Mouse (Mus musculus) limb, embryonic 12.5 days (tissue): ENCODE results near the gene Rpgr. TPM values are rescaled to one million over a fixed set of nuclear protein-coding genes. Genes with fewer than 3 reads are reported as not detected.

ENCODE experiments used
- ATAC-seq: fragments of 200-750 bp; cut with Nextera tagmentation; 2 replicates; pipeline ENCODE4 v1.8.0; 2017; ENCODE audit warnings: low read depth, moderate TSS enrichment; ENCODE audit not compliant: insufficient number of reproducible peaks, insufficient read depth, low FRiP score, low TSS enrichment
- H3K27ac ChIP-seq: fragments of 300-500 bp; sonication (generic); 2 replicates; pipeline ENCODE4 v1.5.1; 2016; ENCODE audit warnings: mild to moderate bottlenecking, moderate library complexity
- H3K27me3 ChIP-seq: fragments of 300-500 bp; sonication (generic); 2 replicates; pipeline ENCODE4 v1.6.1; 2016; ENCODE audit warnings: mild to moderate bottlenecking, moderate library complexity
- H3K36me3 ChIP-seq: fragments of 300-500 bp; sonication (generic); 2 replicates; pipeline ENCODE4 v1.6.1; 2016; ENCODE audit warnings: mild to moderate bottlenecking, moderate library complexity
- H3K4me1 ChIP-seq: fragments of 300-500 bp; sonication (generic); replicated peaks from 2 replicates; pipeline ENCODE4 v1.6.1; 2016
- H3K4me2 ChIP-seq: fragments of 300-500 bp; sonication (generic); 2 replicates; pipeline ENCODE4 v1.6.1; 2016; ENCODE audit warnings: mild to moderate bottlenecking, moderate library complexity
- H3K4me3 ChIP-seq: fragments of 300-500 bp; sonication (generic); replicated peaks from 2 replicates; pipeline ENCODE4 v1.5.1; 2016; ENCODE audit warnings: mild to moderate bottlenecking
- H3K9ac ChIP-seq: fragments of 300-500 bp; sonication (generic); replicated peaks from 2 replicates; pipeline ENCODE4 v1.6.1; 2016; ENCODE audit warnings: mild to moderate bottlenecking, moderate library complexity
- H3K9me3 ChIP-seq: fragments of 300-500 bp; sonication (generic); 2 replicates; pipeline ENCODE4 v1.6.1; 2016; ENCODE audit warnings: mild to moderate bottlenecking, moderate library complexity
- WGBS: fragments of 180-500 bp; shearing (Covaris S2); methylation state at CpG from one replicate; pipeline ENCODE4 v1.1.7; 2016; 5-methylcytosine and 5-hydroxymethylcytosine counted together
- polyA plus RNA-seq: library from polyadenylated mRNA; unstranded; fragments of >200 nt; fragmentation: Nextera tagmentation; extraction: Ambion mirVana; gene quantifications from 2 replicates; pipeline ENCODE4 v1.2.1, GENCODE M21; 2016

The Rpgr gene
- polyA plus RNA-seq: 25.5 and 28.5 TPM in 2 replicates

DNA sequence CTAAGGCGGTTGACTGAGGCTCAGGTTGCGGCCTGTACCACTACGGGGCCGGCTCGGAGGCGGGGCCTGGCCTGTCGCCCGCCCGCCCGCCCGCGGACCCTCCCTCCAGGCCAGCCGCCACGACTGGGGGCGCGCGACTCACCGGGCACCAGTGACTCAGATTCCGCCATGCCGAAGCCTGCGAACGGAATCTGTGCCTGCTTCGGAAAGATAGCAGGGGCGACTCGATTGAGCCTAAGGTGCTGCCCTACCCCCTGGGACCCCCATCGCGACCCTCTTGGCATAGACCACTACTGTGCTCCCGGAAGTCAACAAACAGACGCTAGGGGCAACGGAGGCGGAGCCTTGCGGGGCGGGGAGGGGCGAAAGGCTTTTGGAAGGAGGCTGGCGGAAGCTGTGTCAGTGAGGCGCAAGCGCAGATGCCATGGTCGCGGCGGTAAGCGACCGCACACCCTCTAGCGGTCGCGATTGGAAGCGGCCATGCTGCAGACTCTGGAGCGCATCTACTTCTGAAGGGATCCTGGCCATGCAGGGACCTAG is at the start of gene Rpgr:
Gene Rpgr (minus strand): TSS at position 511 of the 540 bp plus-strand sequence.
- peak within 1 kb of the TSS; percentile 78; the same call in 1 of the 2 replicates for H3K27ac ChIP-seq
- peak within 1 kb of the TSS; percentile 50 for H3K4me2 ChIP-seq
- no peaks in the 10 kb centered on the region for H3K36me3 ChIP-seq
- no peaks in the 10 kb centered on the region for H3K9me3 ChIP-seq
- no peaks in the 10 kb centered on the region for H3K4me1 ChIP-seq
- H3K4me3 ChIP-seq: peak within 1 kb of the TSS; percentile 48
- H3K9ac ChIP-seq: peak within 1 kb of the TSS; percentile 52
- 12% methylated on average over 44 of the region's 47 CpGs for WGBS
- H3K27me3 ChIP-seq: no peaks in the 10 kb centered on the region
- peak; percentile 98 for ATAC-seq

DNA sequence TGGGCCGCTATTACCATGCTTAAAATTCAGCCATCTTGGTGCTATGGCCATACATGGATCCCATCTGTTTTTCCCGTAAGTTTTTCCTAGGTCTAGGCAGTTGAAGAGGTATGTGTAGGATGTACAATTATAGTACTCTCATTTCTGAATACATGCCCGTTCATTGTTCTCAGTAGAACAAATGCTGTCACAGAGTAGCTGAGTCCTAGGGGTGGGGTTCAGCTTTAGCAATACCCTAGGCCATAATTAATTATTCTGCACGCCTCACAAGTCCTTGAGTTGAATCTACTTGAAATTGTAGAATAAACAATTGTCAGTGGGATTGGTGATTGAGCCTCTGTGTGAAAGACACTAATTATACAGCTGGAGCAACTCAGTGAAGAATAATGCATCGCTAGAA is 41.5 kb upstream of the Rpgr start:
- 86% methylated on average over 5 of the region's 5 CpGs for WGBS

DNA sequence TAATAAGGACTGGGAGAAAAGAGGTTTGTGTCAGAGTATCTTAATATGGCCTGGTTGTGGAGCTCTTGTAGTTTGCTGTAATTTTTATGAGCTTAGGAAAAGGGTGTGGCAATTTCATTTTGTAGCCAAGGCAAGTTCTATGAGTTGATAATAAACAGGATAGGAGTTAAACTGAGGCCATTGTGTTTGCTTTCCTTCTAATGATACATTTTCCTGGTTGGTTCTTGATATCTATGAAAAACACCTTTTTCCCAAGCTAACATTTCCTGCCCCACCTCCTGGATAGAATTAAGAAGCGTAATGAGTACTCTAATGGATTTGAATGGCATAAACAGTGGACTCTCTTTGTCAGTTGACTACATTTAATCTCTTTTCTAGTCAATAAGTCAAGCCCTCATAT is 41.1 kb upstream of the Rpgr start:
- H3K4me3 ChIP-seq: no peak overlapping the region
- H3K27ac ChIP-seq: no peak overlapping the region
- no peaks in the 10 kb centered on the region for H3K4me1 ChIP-seq
- no peak for ATAC-seq
- no peak overlapping the region for H3K9ac ChIP-seq
- H3K27me3 ChIP-seq: no peaks in the 10 kb centered on the region
- H3K9me3 ChIP-seq: no peaks in the 10 kb centered on the region
- no peak overlapping the region for H3K4me2 ChIP-seq
- WGBS: 73% methylated on average over 1 of the region's 1 CpGs
- H3K36me3 ChIP-seq: no peaks in the 10 kb centered on the region

More for the DNA sequence above, 41.5 kb upstream of the Rpgr start:
- H3K9ac ChIP-seq: no peak overlapping the region
- no peak overlapping the region for H3K4me2 ChIP-seq
- H3K4me3 ChIP-seq: no peak overlapping the region
- no peak overlapping the region for H3K27ac ChIP-seq
- no peak for ATAC-seq
- H3K9me3 ChIP-seq: no peaks in the 10 kb centered on the region
- H3K27me3 ChIP-seq: no peaks in the 10 kb centered on the region
- no peaks in the 10 kb centered on the region for H3K4me1 ChIP-seq
- no peaks in the 10 kb centered on the region for H3K36me3 ChIP-seq

DNA sequence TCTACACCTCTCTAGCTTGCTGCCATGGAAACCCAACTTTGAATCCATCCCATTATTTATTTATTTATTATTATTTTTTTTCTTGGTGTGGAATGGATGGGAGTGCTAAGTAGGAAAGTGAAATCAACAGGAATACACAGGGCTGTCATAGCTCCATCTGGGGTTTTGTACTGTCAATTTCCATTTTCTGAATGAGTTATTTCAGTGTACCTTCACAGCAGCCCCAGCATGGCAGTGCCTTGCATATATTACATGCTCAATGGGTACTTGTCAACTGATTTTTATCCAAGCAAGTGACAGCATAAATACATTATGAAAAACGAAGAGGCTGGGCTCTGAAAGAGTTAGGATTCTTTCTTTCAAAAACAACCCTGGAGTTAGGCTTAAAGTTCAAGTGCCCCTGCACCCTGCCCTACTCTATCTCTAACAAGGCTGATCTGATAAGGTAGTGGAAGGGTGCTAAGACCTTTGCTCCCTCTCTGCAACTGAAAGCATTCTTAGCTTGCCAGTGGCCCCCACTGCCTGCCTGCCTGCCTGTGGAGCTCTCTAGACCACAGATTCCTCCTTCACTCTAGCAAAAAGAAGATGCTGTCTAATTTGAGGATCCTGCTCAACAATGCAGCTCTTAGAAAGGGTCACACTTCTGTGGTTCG is 35.3 kb upstream of the Rpgr start, which contains the start of gene Otc:
Gene Otc (plus strand): TSS at position 454 of the 653 bp plus-strand sequence.
- Histone ChIP-seq H3K4me1 (no peaks in the 10 kb centered on the region), H3K9ac (no peak within 1 kb of the TSS), H3K4me3 (no peak within 1 kb of the TSS), H3K27me3 (no peaks in the 10 kb centered on the region), H3K4me2 (no peak within 1 kb of the TSS), H3K9me3 (no peaks in the 10 kb centered on the region), H3K27ac (no peak within 1 kb of the TSS), H3K36me3 (no peaks in the 10 kb centered on the region)
- 73% methylated on average over 2 of the region's 2 CpGs for WGBS
- no peak for ATAC-seq

DNA sequence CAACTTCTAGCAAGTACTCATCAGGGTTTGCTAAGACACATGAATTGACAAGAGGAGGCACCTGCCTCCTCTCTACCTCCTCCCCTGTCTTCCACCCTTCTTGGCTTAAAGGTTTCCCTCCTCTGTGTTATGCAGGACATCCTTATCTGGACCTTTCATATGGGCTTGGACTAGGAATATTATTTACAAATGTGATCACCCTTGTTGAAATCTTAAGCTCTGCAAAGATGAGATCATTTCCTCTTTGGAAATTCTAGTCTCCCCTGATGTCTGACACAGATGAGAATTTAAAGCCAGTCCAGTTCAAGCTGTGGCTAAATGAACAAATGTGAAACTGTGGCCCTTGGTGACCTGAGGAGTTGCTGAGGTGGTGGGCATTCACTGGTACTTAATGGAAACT is 34.6 kb upstream of the Rpgr start:
- Histone ChIP-seq H3K4me2 (no peak overlapping the region), H3K36me3 (no peaks in the 10 kb centered on the region), H3K4me1 (no peaks in the 10 kb centered on the region), H3K27me3 (no peaks in the 10 kb centered on the region), H3K4me3 (no peak overlapping the region), H3K27ac (no peak overlapping the region), H3K9me3 (no peaks in the 10 kb centered on the region), H3K9ac (no peak overlapping the region)
- no peak for ATAC-seq

DNA sequence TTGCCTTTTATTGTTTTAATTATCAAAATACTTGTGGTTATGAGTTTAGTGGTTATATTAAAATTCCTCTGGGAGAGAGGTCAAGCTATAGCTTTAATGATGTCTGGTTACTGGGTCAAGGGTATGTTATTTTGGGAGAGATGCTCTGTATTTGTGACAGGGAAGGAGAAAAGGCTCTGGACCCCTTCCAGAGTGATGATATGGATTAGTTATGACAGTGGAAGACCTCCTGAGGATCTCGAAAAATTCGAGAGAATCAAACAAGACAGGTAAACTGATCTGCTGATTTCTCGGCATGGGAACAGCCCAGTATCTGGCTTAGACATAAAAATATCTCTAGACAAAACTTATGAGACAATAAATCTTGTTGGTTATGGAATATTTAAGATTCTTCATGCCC is 27.2 kb upstream of the Rpgr start:
- no peak for ATAC-seq
- no peaks in the 10 kb centered on the region for H3K27me3 ChIP-seq
- no peak overlapping the region for H3K4me2 ChIP-seq
- H3K9me3 ChIP-seq: no peaks in the 10 kb centered on the region
- H3K9ac ChIP-seq: no peak overlapping the region
- H3K4me1 ChIP-seq: 0 out of 2 replicates have a peak, but pooled peaks cover 3% of the 10 kb centered on the region
- 79% methylated on average over 3 of the region's 3 CpGs for WGBS
- no peak overlapping the region for H3K4me3 ChIP-seq
- no peaks in the 10 kb centered on the region for H3K36me3 ChIP-seq
- H3K27ac ChIP-seq: no peak overlapping the region

DNA sequence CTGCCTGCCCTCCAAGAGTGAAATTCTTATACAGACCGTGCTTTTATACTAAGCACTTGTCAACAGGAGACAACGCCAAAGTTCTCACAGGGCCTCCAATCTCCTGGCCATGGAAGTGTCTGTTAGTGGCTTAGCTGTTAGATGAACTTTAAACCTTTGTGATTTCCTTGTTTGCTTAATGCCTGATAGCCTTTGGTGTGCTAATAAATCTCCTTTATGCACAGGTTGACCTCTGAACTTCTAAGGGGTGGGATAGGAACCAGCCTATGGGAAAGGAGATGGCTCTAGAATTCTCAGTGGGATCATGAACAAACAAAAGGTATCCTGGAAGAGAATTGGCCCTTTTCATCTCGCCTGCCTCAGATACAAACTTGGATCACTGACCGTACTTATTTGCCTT is 22.8 kb upstream of the Rpgr start:
- Histone ChIP-seq H3K9me3 (no peaks in the 10 kb centered on the region), H3K4me1 (no peaks in the 10 kb centered on the region), H3K36me3 (no peaks in the 10 kb centered on the region), H3K27me3 (no peaks in the 10 kb centered on the region), H3K4me2 (no peak overlapping the region), H3K9ac (no peak overlapping the region), H3K27ac (no peak overlapping the region), H3K4me3 (no peak overlapping the region)
- WGBS: 59% methylated on average over 4 of the region's 4 CpGs
- no peak for ATAC-seq

DNA sequence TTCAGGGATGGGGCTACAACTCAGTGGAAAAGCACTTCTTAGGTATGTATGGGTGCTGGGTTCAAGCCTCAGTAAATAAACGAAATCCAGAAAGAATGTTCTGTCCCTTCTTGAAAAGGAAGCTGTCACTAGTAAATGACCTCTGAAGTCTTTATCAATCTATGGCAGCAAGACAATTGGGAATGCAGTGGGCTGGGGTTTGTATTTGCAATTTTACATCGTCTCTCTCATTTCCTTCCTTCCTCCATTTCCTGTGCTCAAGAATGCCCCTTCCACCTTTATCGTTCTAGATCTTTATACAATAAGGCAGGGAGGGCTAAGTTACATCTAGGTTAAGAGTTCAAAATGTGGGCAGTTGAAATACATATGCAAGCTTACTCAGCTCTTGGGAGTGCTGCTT is 17.9 kb upstream of the Rpgr start:
- ATAC-seq: no peak
- no peaks in the 10 kb centered on the region for H3K9me3 ChIP-seq
- H3K27me3 ChIP-seq: no peaks in the 10 kb centered on the region
- no peaks in the 10 kb centered on the region for H3K4me1 ChIP-seq
- H3K36me3 ChIP-seq: no peaks in the 10 kb centered on the region
- H3K4me3 ChIP-seq: no peak overlapping the region
- WGBS: 81% methylated on average over 3 of the region's 3 CpGs
- H3K4me2 ChIP-seq: no peak overlapping the region
- H3K27ac ChIP-seq: no peak overlapping the region
- H3K9ac ChIP-seq: no peak overlapping the region

DNA sequence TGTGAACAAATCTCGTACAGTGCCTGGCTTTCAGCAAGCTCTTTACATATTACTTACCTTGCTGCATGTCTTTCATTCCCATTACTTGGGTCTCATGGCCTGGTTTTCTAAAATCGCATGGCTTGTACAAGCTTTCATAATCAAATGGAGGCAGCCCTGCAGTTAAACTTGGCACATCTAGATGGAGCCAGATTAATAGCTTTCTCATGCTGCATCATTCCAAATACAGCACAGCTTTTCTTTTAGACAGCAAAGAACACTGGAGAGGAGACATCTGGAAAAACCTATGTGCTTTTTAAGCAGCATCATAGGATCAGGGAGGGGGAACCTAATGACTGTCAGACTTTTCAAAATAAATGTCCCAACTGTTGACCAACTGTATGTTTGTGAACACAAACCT is 16.3 kb upstream of the Rpgr start:
- Histone ChIP-seq H3K4me1 (no peaks in the 10 kb centered on the region), H3K9ac (no peak overlapping the region), H3K27me3 (no peaks in the 10 kb centered on the region), H3K27ac (no peak overlapping the region), H3K9me3 (no peaks in the 10 kb centered on the region), H3K4me2 (no peak overlapping the region), H3K4me3 (no peak overlapping the region), H3K36me3 (no peaks in the 10 kb centered on the region)
- no peak for ATAC-seq
- 76% methylated on average over 2 of the region's 2 CpGs for WGBS

DNA sequence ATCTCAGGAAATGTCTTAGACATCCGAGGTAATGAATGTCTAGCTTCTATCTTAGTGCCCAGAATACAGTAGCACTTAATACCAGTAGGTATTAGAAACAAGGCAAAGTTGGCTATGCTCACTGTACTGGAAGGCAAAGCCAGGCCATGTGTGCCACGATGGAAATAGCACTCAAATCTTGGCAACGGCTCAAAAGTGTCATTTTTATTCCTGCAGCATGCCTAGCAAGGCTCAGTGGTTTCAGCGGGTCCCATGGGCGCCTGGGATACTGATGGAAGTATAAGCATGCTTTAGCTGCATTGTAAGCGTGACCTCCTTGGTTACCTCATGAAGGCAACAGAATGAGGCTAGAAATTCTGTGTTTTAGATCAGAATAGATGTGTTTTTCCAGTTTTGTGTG is 2.6 kb upstream of the Rpgr start:
- Histone ChIP-seq H3K4me2 (no peak overlapping the region), H3K27ac (no peak overlapping the region), H3K9me3 (no peaks in the 10 kb centered on the region), H3K36me3 (no peaks in the 10 kb centered on the region), H3K4me3 (no peak overlapping the region), H3K4me1 (no peaks in the 10 kb centered on the region), H3K27me3 (no peaks in the 10 kb centered on the region), H3K9ac (no peak overlapping the region)
- no peak for ATAC-seq
- 79% methylated on average over 6 of the region's 6 CpGs for WGBS

DNA sequence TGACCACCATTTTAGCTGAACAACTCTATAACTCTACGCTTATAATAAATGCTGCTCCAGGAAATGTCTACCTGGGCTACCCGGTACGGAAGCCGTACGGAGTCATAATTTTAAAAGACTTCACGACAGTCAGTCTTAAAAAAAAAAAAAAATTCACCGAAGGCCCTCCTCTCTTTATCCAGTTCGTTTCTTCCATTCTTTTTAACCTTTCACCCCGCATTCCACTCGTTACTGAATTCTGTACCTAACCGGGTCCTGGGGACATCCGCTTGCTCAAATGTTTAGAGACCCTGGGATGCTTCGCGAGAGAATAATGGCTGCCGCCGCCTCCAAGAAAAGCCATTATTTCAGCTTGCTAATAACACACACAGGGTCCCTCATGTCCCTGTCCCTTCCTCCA is 748 bp downstream of the Rpgr start:
- Histone ChIP-seq H3K27ac (peak overlapping the region; percentile 78; the same call in 1 of the 2 replicates), H3K4me1 (no peaks in the 10 kb centered on the region), H3K4me2 (peak overlapping the region; percentile 50), H3K27me3 (no peaks in the 10 kb centered on the region), H3K4me3 (peak overlapping the region; percentile 48), H3K9ac (peak overlapping the region; percentile 52), H3K9me3 (no peaks in the 10 kb centered on the region), H3K36me3 (no peaks in the 10 kb centered on the region)
- no peak for ATAC-seq
- 20% methylated on average over 16 of the region's 16 CpGs for WGBS

DNA sequence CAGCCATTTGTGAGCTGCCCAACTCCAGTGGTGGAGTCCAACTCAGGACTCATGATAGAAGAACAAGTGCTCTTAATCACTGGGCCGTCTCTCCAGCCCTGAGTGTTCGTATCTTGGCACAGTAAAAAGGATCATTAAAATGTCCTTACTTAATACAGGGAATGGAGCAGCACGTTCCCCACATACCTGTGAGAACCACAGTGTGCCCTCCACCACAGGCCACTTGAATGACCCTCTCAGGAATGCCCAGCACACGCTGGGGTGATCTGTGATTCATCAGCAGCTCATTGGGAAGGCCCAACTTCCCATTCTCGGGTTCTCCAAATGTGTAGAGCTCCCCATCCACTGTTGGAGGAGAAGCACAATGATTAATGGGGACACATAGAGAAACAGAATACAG is 10.8 kb downstream of the Rpgr start:
- Histone ChIP-seq H3K9ac (no peak overlapping the region), H3K4me2 (no peak overlapping the region)

More for the DNA sequence above, 10.8 kb downstream of the Rpgr start:
- no peaks in the 10 kb centered on the region for H3K9me3 ChIP-seq
- H3K27ac ChIP-seq: no peak overlapping the region
- ATAC-seq: no peak
- H3K27me3 ChIP-seq: no peaks in the 10 kb centered on the region
- no peaks in the 10 kb centered on the region for H3K4me1 ChIP-seq
- 80% methylated on average over 5 of the region's 5 CpGs for WGBS
- no peak overlapping the region for H3K4me3 ChIP-seq
- H3K36me3 ChIP-seq: peaks cover 8% of the 10 kb centered on the region
